Mouse (Mus musculus) megakaryocyte, embryonic 14.5 days (primary cell): ENCODE measurements around the gene Dedd2. TPM values are rescaled to one million over a fixed set of nuclear protein-coding genes. Genes with fewer than 3 reads are reported as not detected.

Experiments used
- H3K27me3 ChIP-seq: replicated peaks from 2 replicates; pipeline ENCODE3; 2012; ENCODE audit warnings: inconsistent platforms
- H3K36me3 ChIP-seq: replicated peaks from 2 replicates; pipeline ENCODE3; 2012; ENCODE audit warnings: low read length, inconsistent platforms, mixed read lengths
- H3K4me1 ChIP-seq: 2 replicates; pipeline ENCODE4 v1.6.1; 2012; ENCODE audit warnings: inconsistent platforms
- H3K4me3 ChIP-seq: replicated peaks from 2 replicates; pipeline ENCODE3; 2012; ENCODE audit warnings: moderate library complexity, mild to moderate bottlenecking, inconsistent platforms
- H3K9me3 ChIP-seq: 2 replicates; pipeline ENCODE4 v1.6.1; 2012; ENCODE audit warnings: inconsistent platforms
- FLI1 ChIP-seq: IDR thresholded peaks from 2 replicates; pipeline ENCODE4 v1.6.1; 2012; ENCODE audit warnings: low read length, inconsistent platforms, mixed read lengths
- GATA1 ChIP-seq: IDR thresholded peaks from 3 replicates; pipeline ENCODE4 v1.6.1; 2012; ENCODE audit warnings: mixed read lengths, low read length, inconsistent platforms, borderline replicate concordance
- polyA plus RNA-seq: library from polyadenylated mRNA; stranded (reverse); fragments of >175 nt; gene quantifications from 2 replicates; pipeline ENCODE4 v1.2.3, GENCODE M21; 2012; ENCODE audit warnings: low replicate concordance; ENCODE audit not compliant: insufficient read depth

The Dedd2 gene
- polyA plus RNA-seq, 1 experiment, result 34.3 TPM

GRCm38 (mm10) chr7:25261896-25262295, 41.5 kb upstream of the Dedd2 start:
- H3K9me3 ChIP-seq, result no peaks in the 10 kb centered on the region
- H3K36me3 ChIP-seq, result no peaks in the 10 kb centered on the region
- peaks cover 27% of the 10 kb centered on the region for H3K4me1 ChIP-seq
- H3K4me3 ChIP-seq, result no peak overlapping the region
- no peak for TF ChIP-seq GATA1
- TF ChIP-seq FLI1, result no peak
- no peaks in the 10 kb centered on the region for H3K27me3 ChIP-seq

DNA sequence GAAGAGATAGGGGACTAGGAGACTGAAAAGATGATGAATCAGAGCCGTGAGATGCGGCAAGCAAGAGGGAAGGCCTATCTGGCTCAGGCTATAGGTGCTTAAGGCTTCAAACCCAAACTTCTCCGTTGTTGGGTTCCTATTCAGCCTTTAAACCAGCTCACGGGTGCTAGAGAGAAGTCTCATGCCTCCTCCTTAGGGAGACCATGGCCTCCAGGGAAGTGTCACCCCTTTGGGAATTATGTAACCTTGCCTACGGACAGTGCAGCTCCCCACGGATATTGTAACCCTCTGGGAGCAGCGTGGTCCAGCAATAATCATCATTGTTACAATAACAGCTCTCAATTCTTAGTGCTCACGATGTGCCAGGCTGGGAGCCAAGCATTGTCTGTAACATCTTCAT, 31.4 kb upstream of the Dedd2 start:
- TF ChIP-seq GATA1 (no peak), FLI1 (no peak)
- Histone ChIP-seq H3K4me3 (no peak overlapping the region), H3K9me3 (no peaks in the 10 kb centered on the region), H3K27me3 (peaks cover 12% of the 10 kb centered on the region), H3K36me3 (no peaks in the 10 kb centered on the region), H3K4me1 (peaks cover 36% of the 10 kb centered on the region)

DNA sequence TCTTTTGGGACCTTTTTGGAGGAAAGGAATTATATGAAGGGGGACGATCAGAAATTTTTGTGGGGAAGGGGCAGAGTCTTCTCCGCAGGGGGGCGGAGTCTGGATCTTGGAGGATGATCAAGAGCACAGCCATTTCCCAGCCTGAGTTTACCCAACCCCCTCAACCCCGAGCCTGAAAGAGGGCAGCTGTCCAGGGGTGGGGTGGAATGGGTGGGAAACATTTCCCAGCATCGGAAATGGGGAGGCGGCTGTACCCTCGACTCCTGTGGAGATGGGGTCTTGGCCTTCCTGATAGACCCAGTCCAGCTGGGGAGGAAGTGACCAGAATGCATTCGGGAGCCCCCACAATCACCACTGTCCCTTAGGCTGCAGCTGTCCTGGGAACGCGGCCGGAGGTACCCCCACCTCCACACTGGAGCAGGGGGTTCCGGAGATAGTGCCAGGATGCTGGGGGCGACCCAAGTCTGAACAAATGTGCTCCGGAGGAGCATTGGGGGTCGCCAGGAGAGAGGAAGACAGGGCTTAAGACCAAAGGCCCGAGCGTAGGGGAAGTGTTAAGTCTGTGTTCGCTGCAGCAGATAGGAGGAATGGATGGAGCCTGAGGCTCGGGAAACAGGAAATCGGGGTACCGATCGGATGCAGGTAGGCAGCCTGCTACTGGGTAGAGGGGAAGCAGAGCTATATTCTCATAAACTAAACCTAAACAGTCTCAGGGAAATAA, 30.8 kb upstream of the Dedd2 start:
- H3K4me1 ChIP-seq, result peaks cover 42% of the 10 kb centered on the region
- H3K4me3 ChIP-seq, result peak overlapping the region; percentile 97
- TF ChIP-seq FLI1, result no peak
- peaks cover under 1% of the 10 kb centered on the region for H3K36me3 ChIP-seq
- H3K27me3 ChIP-seq, result peaks cover 12% of the 10 kb centered on the region
- no peaks in the 10 kb centered on the region for H3K9me3 ChIP-seq

- H3K36me3 ChIP-seq, result peaks cover 10% of the 10 kb centered on the region
- H3K9me3 ChIP-seq, result no peaks in the 10 kb centered on the region
- H3K27me3 ChIP-seq, result peaks cover 9% of the 10 kb centered on the region
- H3K4me1 ChIP-seq, result peaks cover 51% of the 10 kb centered on the region
- H3K4me3 ChIP-seq, result peak within 1 kb of the TSS; percentile 97
- no peak for TF ChIP-seq GATA1
These were observed 29.9 kb upstream of the Dedd2 start, which contains the start of gene Erf for GRCm38 (mm10) chr7:25250141-25250972. Gene Erf (minus strand): TSS chr7:25250761.

DNA sequence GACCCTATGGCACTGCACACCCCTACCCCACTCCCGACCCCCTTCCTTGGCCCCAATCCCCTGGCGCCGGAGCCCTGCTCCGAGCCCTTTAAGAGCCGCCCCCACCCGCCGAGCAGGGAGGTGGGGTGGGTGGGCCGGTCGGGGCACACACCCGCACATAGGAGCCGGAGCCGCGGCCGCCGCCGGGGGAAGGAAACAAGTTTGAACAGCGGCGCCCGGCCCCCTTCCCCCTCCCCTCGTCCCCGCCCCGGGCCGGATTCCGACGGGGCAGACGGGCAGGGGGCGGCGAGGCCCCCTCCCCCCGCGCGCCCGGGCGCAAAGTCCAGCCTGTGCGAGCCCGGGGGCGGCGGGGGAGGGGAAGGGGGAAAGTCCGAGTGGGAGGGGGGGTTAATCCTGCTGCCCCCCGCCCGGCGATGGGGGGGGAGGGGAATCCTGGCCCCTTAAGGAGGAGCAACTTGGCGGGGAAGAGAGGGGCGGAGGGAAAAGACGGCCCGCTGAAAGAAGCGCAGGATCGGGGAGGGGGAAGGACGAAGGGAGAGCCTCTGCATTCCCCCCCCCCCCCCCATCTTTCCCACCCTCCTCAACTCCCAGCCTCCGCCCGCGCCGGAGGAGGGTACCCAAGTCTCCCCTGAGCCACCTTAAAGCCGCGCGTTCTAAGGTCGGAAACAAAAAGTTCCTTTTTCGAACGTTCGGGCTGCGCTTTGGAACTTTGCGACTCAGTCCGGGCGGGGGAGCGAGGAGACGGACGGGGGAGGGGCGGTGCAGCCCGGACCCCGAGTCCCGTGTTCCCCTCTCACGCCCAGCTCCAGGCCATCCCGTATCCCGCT, 29.1 kb upstream of the Dedd2 start:
- TF ChIP-seq GATA1, result no peak
- no peak for TF ChIP-seq FLI1
- peaks cover 3% of the 10 kb centered on the region for H3K27me3 ChIP-seq
- H3K9me3 ChIP-seq, result no peaks in the 10 kb centered on the region
- peak overlapping the region; percentile 97 for H3K4me3 ChIP-seq
- H3K36me3 ChIP-seq, result peaks cover 18% of the 10 kb centered on the region
- peaks cover 58% of the 10 kb centered on the region for H3K4me1 ChIP-seq

DNA sequence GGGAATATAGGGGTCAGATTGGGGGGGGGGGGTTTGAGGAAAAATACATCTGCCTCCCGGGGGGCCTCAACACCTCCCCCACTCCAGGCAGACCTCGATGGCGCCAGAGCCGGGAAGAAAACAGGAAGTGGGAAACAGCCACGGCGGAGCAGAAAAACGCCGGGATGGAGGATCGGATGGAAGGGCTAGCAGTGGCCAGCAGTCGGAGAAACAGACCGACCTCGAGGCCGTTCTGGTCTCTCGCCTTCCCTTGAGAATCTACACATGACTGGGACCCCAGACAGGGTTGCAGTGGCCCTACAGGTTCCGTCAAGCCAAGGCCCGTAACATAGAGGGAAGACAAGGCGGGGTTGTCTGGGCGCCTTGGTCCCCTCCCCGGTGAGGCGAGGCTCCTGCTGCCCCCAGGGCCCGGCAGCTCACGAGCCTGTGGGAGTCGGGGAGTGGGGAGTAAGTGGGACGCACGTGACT, 28.5 kb upstream of the Dedd2 start:
- Histone ChIP-seq H3K9me3 (no peaks in the 10 kb centered on the region), H3K36me3 (peaks cover 23% of the 10 kb centered on the region), H3K27me3 (peaks cover 2% of the 10 kb centered on the region), H3K4me1 (peaks cover 59% of the 10 kb centered on the region), H3K4me3 (peak overlapping the region; percentile 97)
- TF ChIP-seq FLI1 (no peak), GATA1 (no peak)

DNA sequence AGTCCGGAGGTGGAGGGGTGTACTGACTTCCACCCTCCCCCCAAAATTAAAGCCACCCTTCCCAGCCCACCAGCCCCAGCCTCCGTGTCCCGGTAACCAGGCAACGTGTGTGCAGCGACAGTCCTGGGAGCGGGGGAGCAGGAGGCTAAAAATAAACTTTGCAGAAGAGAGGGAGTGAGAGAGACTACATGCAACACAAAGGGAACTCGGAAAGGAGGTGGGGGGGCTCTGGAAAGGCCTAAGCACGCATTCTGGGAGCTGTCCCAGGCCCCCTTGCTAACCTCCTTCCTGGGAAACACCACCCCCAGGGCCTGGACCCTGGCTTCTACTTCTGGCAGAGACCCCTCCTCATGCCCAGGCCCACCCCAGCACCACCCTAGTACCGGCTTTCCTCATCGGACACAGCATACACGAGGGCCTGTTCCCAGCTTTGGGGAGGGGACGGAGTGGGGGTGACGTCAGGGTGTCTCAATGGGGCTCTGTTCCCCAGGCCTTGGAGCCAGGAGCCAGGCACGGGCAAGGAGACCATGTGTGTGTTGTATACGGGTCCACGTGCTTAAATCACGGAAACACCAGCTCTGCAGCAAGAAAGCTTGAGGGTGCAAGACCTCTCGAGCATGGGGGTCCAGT, 27.7 kb upstream of the Dedd2 start:
- Histone ChIP-seq H3K4me1 (peaks cover 59% of the 10 kb centered on the region), H3K4me3 (peak overlapping the region; percentile 97)

DNA sequence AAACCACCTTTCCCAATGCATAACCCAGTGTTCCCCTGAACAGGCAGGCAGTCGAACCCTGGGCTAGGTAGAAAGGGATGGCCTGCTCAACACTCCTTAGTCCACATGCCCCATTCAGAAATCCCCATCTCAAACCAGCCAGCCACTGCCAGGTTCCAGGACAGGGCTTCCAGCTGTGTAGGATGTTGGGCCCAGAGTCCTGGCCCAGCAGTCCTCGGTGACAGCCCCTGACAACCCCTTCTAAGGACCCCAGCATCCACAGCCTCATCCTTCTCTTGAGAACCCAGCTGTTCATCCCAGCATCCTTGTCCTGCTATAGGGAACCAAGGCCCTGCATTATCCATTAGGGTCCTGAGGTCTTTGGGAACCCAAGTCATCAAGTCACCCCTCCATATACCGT, 27.1 kb upstream of the Dedd2 start:
- Histone ChIP-seq H3K27me3 (peaks cover 2% of the 10 kb centered on the region), H3K4me1 (peaks cover 59% of the 10 kb centered on the region), H3K4me3 (peak overlapping the region; percentile 15), H3K36me3 (peaks cover 33% of the 10 kb centered on the region), H3K9me3 (no peaks in the 10 kb centered on the region)
- TF ChIP-seq GATA1 (no peak), FLI1 (no peak)

More for the DNA sequence above, 27.7 kb upstream of the Dedd2 start:
- Histone ChIP-seq H3K27me3 (peaks cover 2% of the 10 kb centered on the region), H3K36me3 (peaks cover 26% of the 10 kb centered on the region), H3K9me3 (no peaks in the 10 kb centered on the region)
- TF ChIP-seq FLI1, result no peak
- TF ChIP-seq GATA1, result no peak

- peaks cover 34% of the 10 kb centered on the region for H3K36me3 ChIP-seq
- peak overlapping the region; percentile 82 for H3K4me3 ChIP-seq
- H3K27me3 ChIP-seq, result peaks cover 2% of the 10 kb centered on the region
- TF ChIP-seq GATA1 (no peak), FLI1 (no peak)
- H3K9me3 ChIP-seq, result no peaks in the 10 kb centered on the region
- H3K4me1 ChIP-seq, result peaks cover 56% of the 10 kb centered on the region
These were observed 26.3 kb upstream of the Dedd2 start for GRCm38 (mm10) chr7:25246759-25247137.
